Mouse (Mus musculus): ENCODE results near the gene Cd5. TPM values are rescaled to one million over a fixed set of nuclear protein-coding genes. Genes with fewer than 3 reads are reported as not detected.

Cd5 gene
- polyA plus RNA-seq, 1 experiment from 2014 or later, result 0.18 TPM

GRCm38 (mm10) chr19:10698131-10698991 lies 40.4 kb downstream of the Cd5 start:
- Histone ChIP-seq H3K9ac (ENCODE audit: low read depth, low read length) (no peak overlapping the region), H3K4me2 (replicated peaks; ENCODE audit: low read depth) (no peak overlapping the region), H3K27me3 (replicated peaks; ENCODE audit: control insufficient read depth, insufficient read depth, low read length) (no peaks in the 10 kb centered on the region), H3K27ac (ENCODE audit: low read depth, low read length) (peak overlapping the region; percentile 76; the same call in 1 of the 2 replicates), H3K9me3 (ENCODE audit: control insufficient read depth) (no peaks in the 10 kb centered on the region), H3K36me3 (ENCODE audit: control insufficient read depth, insufficient read depth) (peaks cover 7% of the 10 kb centered on the region; the same call in 1 of the 2 replicates), H3K4me1 (replicated peaks; ENCODE audit: control insufficient read depth, insufficient read depth, low read length) (peaks cover 58% of the 10 kb centered on the region), H3K4me3 (ENCODE audit: low read depth, low read length) (no peak overlapping the region)
- TF ChIP-seq CTCF (IDR thresholded peaks at IDR 0.05; ENCODE audit: low read depth), result no peak
- WGBS, result 66% methylated on average over 9 of the region's 9 CpGs
- ATAC-seq, result no peak; the same call in 1 of the 2 replicates

- Histone ChIP-seq H3K4me2 (replicated peaks; ENCODE audit: low read depth) (peak overlapping the region; percentile 17; the same call in 1 of the 2 replicates), H3K4me1 (replicated peaks; ENCODE audit: control insufficient read depth, insufficient read depth, low read length) (peaks cover 58% of the 10 kb centered on the region), H3K27ac (ENCODE audit: low read depth, low read length) (peak overlapping the region; percentile 68), H3K27me3 (replicated peaks; ENCODE audit: control insufficient read depth, insufficient read depth, low read length) (no peaks in the 10 kb centered on the region), H3K36me3 (ENCODE audit: control insufficient read depth, insufficient read depth) (no peaks in the 10 kb centered on the region; the same call in 1 of the 2 replicates), H3K4me3 (ENCODE audit: low read depth, low read length) (no peak overlapping the region), H3K9ac (ENCODE audit: low read depth, low read length) (0 out of 2 replicates have a peak overlapping the region, but pooled peaks have one; percentile 11), H3K9me3 (ENCODE audit: control insufficient read depth) (no peaks in the 10 kb centered on the region)
- WGBS, result 64% methylated on average over 7 of the region's 7 CpGs
- TF ChIP-seq CTCF (IDR thresholded peaks at IDR 0.05; ENCODE audit: low read depth), result no peak
- ATAC-seq, result no peak
Observed at GRCm38 (mm10) chr19:10695801-10696200, 43.0 kb downstream of the Cd5 start.

- H3K27ac ChIP-seq (ENCODE audit: low read depth, low read length), result no peak overlapping the region
- H3K4me1 ChIP-seq (replicated peaks; ENCODE audit: control insufficient read depth, insufficient read depth, low read length), result peaks cover 53% of the 10 kb centered on the region
- WGBS, result 79% methylated on average over 10 of the region's 10 CpGs
Observed at GRCm38 (mm10) chr19:10693926-10694682, 44.7 kb downstream of the Cd5 start.

GRCm38 (mm10) chr19:10692361-10692760 lies 46.4 kb downstream of the Cd5 start:
- peak overlapping the region; percentile 13; the same call in 1 of the 2 replicates for H3K4me2 ChIP-seq (replicated peaks; ENCODE audit: low read depth)
- no peaks in the 10 kb centered on the region for H3K9me3 ChIP-seq (ENCODE audit: control insufficient read depth)
- H3K9ac ChIP-seq (ENCODE audit: low read depth, low read length), result no peak overlapping the region
- no peak for TF ChIP-seq CTCF (IDR thresholded peaks at IDR 0.05; ENCODE audit: low read depth)
- peaks cover 42% of the 10 kb centered on the region for H3K4me1 ChIP-seq (replicated peaks; ENCODE audit: control insufficient read depth, insufficient read depth, low read length)
- H3K27me3 ChIP-seq (replicated peaks; ENCODE audit: control insufficient read depth, insufficient read depth, low read length), result no peaks in the 10 kb centered on the region
- 42% methylated on average over 4 of the region's 4 CpGs for WGBS
- H3K36me3 ChIP-seq (ENCODE audit: control insufficient read depth, insufficient read depth), result no peaks in the 10 kb centered on the region; the same call in 1 of the 2 replicates
- H3K4me3 ChIP-seq (ENCODE audit: low read depth, low read length), result no peak overlapping the region
- no peak for ATAC-seq
- peak overlapping the region; percentile 98 for H3K27ac ChIP-seq (ENCODE audit: low read depth, low read length)

More at GRCm38 (mm10) chr19:10693926-10694682, 44.7 kb downstream of the Cd5 start:
- H3K27me3 ChIP-seq (replicated peaks; ENCODE audit: control insufficient read depth, insufficient read depth, low read length), result no peaks in the 10 kb centered on the region
- H3K9ac ChIP-seq (ENCODE audit: low read depth, low read length), result no peak overlapping the region
- TF ChIP-seq CTCF (IDR thresholded peaks at IDR 0.05; ENCODE audit: low read depth), result no peak
- no peaks in the 10 kb centered on the region for H3K9me3 ChIP-seq (ENCODE audit: control insufficient read depth)
- no peak overlapping the region for H3K4me2 ChIP-seq (replicated peaks; ENCODE audit: low read depth)
- H3K36me3 ChIP-seq (ENCODE audit: control insufficient read depth, insufficient read depth), result no peaks in the 10 kb centered on the region; the same call in 1 of the 2 replicates
- ATAC-seq, result no peak
- no peak overlapping the region for H3K4me3 ChIP-seq (ENCODE audit: low read depth, low read length)

GRCm38 (mm10) chr19:10691660-10692059 lies 47.1 kb downstream of the Cd5 start:
- Histone ChIP-seq H3K9me3 (ENCODE audit: control insufficient read depth) (no peaks in the 10 kb centered on the region), H3K27ac (ENCODE audit: low read depth, low read length) (peak overlapping the region; percentile 98), H3K36me3 (ENCODE audit: control insufficient read depth, insufficient read depth) (no peaks in the 10 kb centered on the region; the same call in 1 of the 2 replicates), H3K9ac (ENCODE audit: low read depth, low read length) (no peak overlapping the region), H3K4me3 (ENCODE audit: low read depth, low read length) (no peak overlapping the region), H3K4me1 (replicated peaks; ENCODE audit: control insufficient read depth, insufficient read depth, low read length) (peaks cover 36% of the 10 kb centered on the region), H3K4me2 (replicated peaks; ENCODE audit: low read depth) (0 out of 2 replicates have a peak overlapping the region, but pooled peaks have one; percentile 13), H3K27me3 (replicated peaks; ENCODE audit: control insufficient read depth, insufficient read depth, low read length) (no peaks in the 10 kb centered on the region)
- no peak for ATAC-seq
- TF ChIP-seq CTCF (IDR thresholded peaks at IDR 0.05; ENCODE audit: low read depth), result no peak
- 72% methylated on average over 3 of the region's 3 CpGs for WGBS

GRCm38 (mm10) chr19:10691121-10691520 lies 47.7 kb downstream of the Cd5 start:
- H3K4me2 ChIP-seq (replicated peaks; ENCODE audit: low read depth), result peak overlapping the region; percentile 37
- H3K27me3 ChIP-seq (replicated peaks; ENCODE audit: control insufficient read depth, insufficient read depth, low read length), result no peaks in the 10 kb centered on the region
- H3K4me3 ChIP-seq (ENCODE audit: low read depth, low read length), result no peak overlapping the region
- H3K27ac ChIP-seq (ENCODE audit: low read depth, low read length), result peak overlapping the region; percentile 98
- no peak for ATAC-seq
- H3K36me3 ChIP-seq (ENCODE audit: control insufficient read depth, insufficient read depth), result no peaks in the 10 kb centered on the region; the same call in 1 of the 2 replicates
- peaks cover 34% of the 10 kb centered on the region for H3K4me1 ChIP-seq (replicated peaks; ENCODE audit: control insufficient read depth, insufficient read depth, low read length)
- no peak for TF ChIP-seq CTCF (IDR thresholded peaks at IDR 0.05; ENCODE audit: low read depth)
- no peaks in the 10 kb centered on the region for H3K9me3 ChIP-seq (ENCODE audit: control insufficient read depth)
- H3K9ac ChIP-seq (ENCODE audit: low read depth, low read length), result no peak overlapping the region
- 87% methylated on average over 4 of the region's 4 CpGs for WGBS

Measured in intestine, postnatal 0 days (tissue).